Mouse (Mus musculus) heart, postnatal 0 days (tissue): ENCODE results near the gene Lrrc63. TPM values are rescaled to one million over a fixed set of nuclear protein-coding genes. Genes with fewer than 3 reads are reported as not detected.

Source experiments
- ATAC-seq: fragments of 200-750 bp; cut with Nextera tagmentation; 2 replicates; pipeline ENCODE4 v1.8.0; 2017; ENCODE audit warnings: low read depth, moderate number of reproducible peaks, moderate library complexity; ENCODE audit not compliant: insufficient read depth
- DNase-seq: peaks from one replicate; pipeline ENCODE4 v3.0.0-alpha.2; 2016; ENCODE audit warnings: low spot score
- H3K27ac ChIP-seq: fragments of 300-500 bp; sonication (generic); 2 replicates; pipeline ENCODE4 v1.5.1; 2014; ENCODE audit warnings: low read depth, mild to moderate bottlenecking
- H3K27me3 ChIP-seq: fragments of 300-500 bp; sonication (generic); 2 replicates; pipeline ENCODE4 v1.6.1; 2014; ENCODE audit warnings: low read length, mixed read lengths; ENCODE audit not compliant: control insufficient read depth, insufficient read depth
- H3K36me3 ChIP-seq: fragments of 300-500 bp; sonication (generic); replicated peaks from 2 replicates; pipeline ENCODE4 v1.6.1; 2014; ENCODE audit warnings: low read length, mixed read lengths; ENCODE audit not compliant: control insufficient read depth, insufficient read depth
- H3K4me1 ChIP-seq: fragments of 300-500 bp; sonication (generic); 2 replicates; pipeline ENCODE4 v1.6.1; 2014; ENCODE audit warnings: antibody characterized with exemption; ENCODE audit not compliant: control insufficient read depth, insufficient read depth
- H3K4me2 ChIP-seq: fragments of 300-500 bp; sonication (generic); 2 replicates; pipeline ENCODE4 v1.6.1; 2014; ENCODE audit warnings: low read depth, mild to moderate bottlenecking, low read length, moderate library complexity
- H3K4me3 ChIP-seq: fragments of 300-500 bp; sonication (generic); 2 replicates; pipeline ENCODE4 v1.5.1; 2014; ENCODE audit warnings: low read depth, low read length
- H3K9ac ChIP-seq: fragments of 300-500 bp; sonication (generic); replicated peaks from 2 replicates; pipeline ENCODE4 v1.6.1; 2014; ENCODE audit warnings: low read depth, low read length, mixed read lengths
- H3K9me3 ChIP-seq: fragments of 300-500 bp; sonication (generic); replicated peaks from 2 replicates; pipeline ENCODE4 v1.6.1; 2016; ENCODE audit warnings: low read length; ENCODE audit not compliant: control insufficient read depth
- CTCF ChIP-seq: IDR thresholded peaks from 2 replicates; pipeline ENCODE4 v1.5.1; 2016; ENCODE audit warnings: antibody characterized with exemption, control low read depth, low read depth
- EP300 ChIP-seq: IDR thresholded peaks from 2 replicates; pipeline ENCODE4 v1.6.1; 2016; ENCODE audit warnings: antibody characterized with exemption, low read depth
- WGBS: fragments of 180-500 bp; shearing (Covaris S2); extraction: QIAGEN DNeasy Blood & Tissue Kit; methylation state at CpG from one replicate; pipeline ENCODE4 v1.1.7; 2014; 5-methylcytosine and 5-hydroxymethylcytosine counted together
- polyA plus RNA-seq: library from polyadenylated mRNA; unstranded; fragments of >200 nt; fragmentation: Nextera tagmentation; extraction: Ambion mirVana; gene quantifications from 2 replicates; pipeline ENCODE4 v1.2.1, GENCODE M21; 2015
- total RNA-seq: library from RNA; depleted of rRNA; stranded (reverse); fragments of >200 nt; gene quantifications from 2 replicates; pipeline ENCODE4 v1.2.3, GENCODE M21; 2014; ENCODE audit warnings: low replicate concordance

The Lrrc63 gene
- total and polyA plus RNA-seq, 2 experiments from 2014 or later, result not detected

DNA sequence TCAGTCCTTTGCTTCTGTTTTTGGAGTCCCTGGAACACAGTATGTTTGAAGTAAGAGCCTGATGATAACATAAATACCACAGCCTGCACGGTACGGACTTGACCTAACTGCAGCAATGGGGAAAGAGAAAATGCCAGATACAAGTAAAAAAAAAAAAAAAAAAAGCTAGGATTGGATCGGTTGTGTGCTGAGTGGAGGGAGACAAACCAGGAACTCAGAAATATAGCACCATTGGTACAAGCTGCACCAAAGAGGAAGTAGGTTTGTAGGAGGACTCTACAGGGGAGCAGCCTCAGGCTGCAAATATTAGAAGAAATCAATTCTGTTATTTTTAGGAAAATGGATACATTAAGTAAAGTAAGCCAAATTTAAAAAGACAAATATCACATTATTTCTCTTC, 37.8 kb upstream of the Lrrc63 start:
- TF ChIP-seq EP300, result no peak
- no peak for TF ChIP-seq CTCF
- Histone ChIP-seq H3K4me2 (no peak overlapping the region), H3K27ac (no peak overlapping the region), H3K4me1 (peaks cover 24% of the 10 kb centered on the region), H3K4me3 (no peak overlapping the region), H3K9me3 (no peaks in the 10 kb centered on the region), H3K27me3 (no peaks in the 10 kb centered on the region), H3K36me3 (no peaks in the 10 kb centered on the region), H3K9ac (no peak overlapping the region)
- ATAC-seq, result no peak
- WGBS, result 32% methylated on average over 3 of the region's 3 CpGs
- DNase-seq, result no peak

DNA sequence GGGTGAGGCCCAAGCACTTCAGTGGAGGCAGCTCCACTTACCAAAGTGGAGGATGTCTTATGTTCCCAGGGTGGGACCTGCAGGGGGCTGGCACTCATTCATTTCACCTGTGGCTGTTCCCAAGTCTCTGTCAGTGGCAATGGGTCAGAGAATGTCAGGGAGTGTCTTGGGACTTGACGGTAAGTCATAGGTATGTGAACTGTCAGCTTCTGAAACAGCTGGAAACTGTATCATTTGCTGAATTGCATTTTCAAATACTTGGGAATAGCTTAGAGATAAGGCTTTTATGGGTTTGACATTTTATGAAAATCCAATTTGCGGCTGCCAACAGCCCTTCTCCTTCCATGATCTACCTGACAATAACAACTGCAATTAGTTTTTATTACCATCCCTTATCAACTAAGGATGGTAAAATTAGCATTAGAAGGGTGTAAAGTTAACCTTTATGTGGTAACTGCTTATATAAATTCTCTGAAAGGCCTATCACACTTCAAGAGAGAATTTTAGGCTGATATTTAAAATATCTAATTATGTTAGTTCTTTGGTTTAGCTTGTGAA, 35.0 kb upstream of the Lrrc63 start:
- WGBS, result 66% methylated on average over 2 of the region's 2 CpGs
- Histone ChIP-seq H3K36me3 (no peaks in the 10 kb centered on the region), H3K9ac (no peak overlapping the region), H3K4me1 (peaks cover 6% of the 10 kb centered on the region), H3K4me2 (no peak overlapping the region), H3K27ac (no peak overlapping the region), H3K27me3 (no peaks in the 10 kb centered on the region), H3K4me3 (no peak overlapping the region), H3K9me3 (no peaks in the 10 kb centered on the region)
- DNase-seq (no peak), ATAC-seq (no peak)
- TF ChIP-seq CTCF (no peak), EP300 (no peak)

- ATAC-seq, result no peak
- Histone ChIP-seq H3K36me3 (no peaks in the 10 kb centered on the region), H3K27me3 (no peaks in the 10 kb centered on the region), H3K4me2 (no peak overlapping the region), H3K9me3 (no peaks in the 10 kb centered on the region), H3K9ac (no peak overlapping the region), H3K4me1 (no peaks in the 10 kb centered on the region), H3K4me3 (no peak overlapping the region), H3K27ac (no peak overlapping the region)
- no peak for DNase-seq
- TF ChIP-seq CTCF, result no peak
- no peak for TF ChIP-seq EP300
- 88% methylated on average over 9 of the region's 9 CpGs for WGBS
Observed at GRCm38 (mm10) chr14:75164345-75164744, 33.7 kb upstream of the Lrrc63 start.

DNA sequence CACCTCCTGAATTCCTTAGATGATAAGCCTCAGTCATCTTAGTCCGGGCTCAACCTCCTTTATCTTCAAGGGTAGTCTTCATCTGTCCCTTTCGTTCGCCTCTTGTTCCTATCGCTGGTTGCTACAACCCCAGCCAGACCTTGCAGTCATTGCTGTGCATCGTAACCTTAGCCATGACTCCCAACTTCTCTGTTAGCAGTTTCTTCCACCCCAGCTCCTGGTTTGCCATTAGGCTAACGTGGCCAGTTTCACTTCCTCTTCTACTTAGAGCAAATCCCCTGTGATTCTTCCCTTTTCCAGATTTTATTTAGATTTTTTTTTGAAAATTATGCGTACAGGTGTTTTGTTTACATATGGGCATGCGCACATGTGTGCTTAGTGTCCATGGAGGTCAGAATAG, 33.2 kb upstream of the Lrrc63 start:
- Histone ChIP-seq H3K4me1 (no peaks in the 10 kb centered on the region), H3K27me3 (no peaks in the 10 kb centered on the region), H3K4me3 (no peak overlapping the region), H3K4me2 (no peak overlapping the region), H3K9me3 (no peaks in the 10 kb centered on the region), H3K9ac (no peak overlapping the region), H3K27ac (no peak overlapping the region), H3K36me3 (no peaks in the 10 kb centered on the region)
- 82% methylated on average over 8 of the region's 8 CpGs for WGBS
- no peak for TF ChIP-seq EP300
- no peak for TF ChIP-seq CTCF
- no peak for ATAC-seq
- no peak for DNase-seq

DNA sequence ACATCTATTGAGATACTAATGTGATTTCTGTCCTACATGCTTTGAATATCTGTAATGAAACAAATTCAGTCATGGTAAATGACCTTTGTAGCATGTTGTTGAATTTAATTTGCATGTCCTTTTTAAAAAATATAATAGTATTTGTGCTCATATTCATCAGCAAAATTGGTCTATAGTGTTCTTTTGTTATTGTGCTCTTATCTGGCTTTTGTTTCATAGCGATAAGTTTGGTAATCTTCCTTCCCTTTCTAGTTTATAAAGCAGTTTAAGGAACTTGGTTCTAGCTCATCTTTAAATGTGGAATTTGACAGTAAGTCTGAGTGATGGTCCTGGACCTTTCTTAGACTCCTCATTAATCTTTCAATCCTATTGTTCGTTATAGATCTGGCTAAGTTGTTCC, 28.7 kb upstream of the Lrrc63 start:
- Histone ChIP-seq H3K9me3 (no peaks in the 10 kb centered on the region), H3K4me3 (no peak overlapping the region), H3K36me3 (no peaks in the 10 kb centered on the region), H3K27me3 (no peaks in the 10 kb centered on the region), H3K4me1 (no peaks in the 10 kb centered on the region), H3K9ac (no peak overlapping the region), H3K4me2 (no peak overlapping the region), H3K27ac (no peak overlapping the region)
- no peak for TF ChIP-seq CTCF
- no peak for TF ChIP-seq EP300
- ATAC-seq, result no peak
- DNase-seq, result no peak
- 78% methylated on average over 2 of the region's 2 CpGs for WGBS

DNA sequence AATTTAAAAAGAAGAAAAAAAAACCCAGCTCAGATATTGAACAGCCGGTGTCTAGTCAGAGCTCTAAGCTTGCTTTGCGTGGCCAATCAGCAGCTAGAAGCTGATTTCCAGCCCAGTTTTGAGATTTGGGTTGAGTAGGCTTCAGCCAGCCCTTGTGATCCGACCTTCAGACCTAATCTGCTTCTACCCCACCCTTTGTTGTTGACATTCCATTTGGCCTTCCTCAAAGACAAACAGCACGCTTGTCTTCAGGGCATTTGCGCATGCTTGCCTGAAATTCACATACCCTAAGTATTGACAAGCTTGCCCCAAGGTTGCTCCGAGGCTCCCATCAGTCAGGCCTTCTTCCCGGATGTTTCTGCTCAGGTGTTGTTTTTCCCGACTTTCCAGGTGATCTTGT, 23.8 kb upstream of the Lrrc63 start:
- H3K4me2 ChIP-seq, result no peak overlapping the region
- no peaks in the 10 kb centered on the region for H3K36me3 ChIP-seq
- ATAC-seq, result no peak
- no peaks in the 10 kb centered on the region for H3K27me3 ChIP-seq
- no peaks in the 10 kb centered on the region for H3K4me1 ChIP-seq
- TF ChIP-seq CTCF (no peak), EP300 (no peak)
- H3K27ac ChIP-seq, result no peak overlapping the region
- 70% methylated on average over 8 of the region's 8 CpGs for WGBS
- H3K9me3 ChIP-seq, result no peaks in the 10 kb centered on the region
- H3K9ac ChIP-seq, result no peak overlapping the region
- H3K4me3 ChIP-seq, result no peak overlapping the region
- no peak for DNase-seq
